Mouse (Mus musculus): Measurements from ENCODE around the gene Adamts17. TPM values are rescaled to one million over a fixed set of nuclear protein-coding genes. Genes with fewer than 3 reads are reported as not detected.

Adamts17 gene
- polyA plus RNA-seq, 1 experiment from 2014 or later: 1.3 TPM

DNA sequence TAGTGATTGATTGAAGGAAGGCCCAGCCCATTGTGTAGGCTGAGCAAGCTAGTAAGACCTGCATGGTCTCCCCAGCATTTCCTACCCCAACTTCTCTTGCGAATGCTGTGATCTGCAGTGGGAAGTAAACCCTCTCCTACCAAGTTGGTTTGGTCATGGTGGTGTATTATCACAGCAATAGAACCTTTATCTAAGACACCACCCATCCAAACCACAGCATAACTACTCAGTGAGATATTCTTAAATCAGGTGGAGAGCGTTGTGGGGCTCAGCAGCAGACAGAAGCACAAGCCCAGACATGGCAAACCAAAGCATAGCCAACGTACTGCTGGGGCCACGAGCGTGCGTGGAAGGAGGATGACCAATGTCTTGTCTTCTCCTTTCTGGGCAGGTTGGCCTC is 9.8 kb downstream of the Adamts17 start:
- Histone ChIP-seq H3K27ac (no peak overlapping the region), H3K36me3 (no peaks in the 10 kb centered on the region), H3K4me3 (replicated peaks) (no peak overlapping the region), H3K4me2 (replicated peaks) (no peak overlapping the region), H3K9me3 (no peaks in the 10 kb centered on the region), H3K27me3 (no peaks in the 10 kb centered on the region), H3K9ac (replicated peaks) (no peak overlapping the region), H3K4me1 (replicated peaks) (no peaks in the 10 kb centered on the region)
- 89% methylated on average over 6 of the region's 6 CpGs for WGBS
- ATAC-seq: no peak

- Histone ChIP-seq H3K9me3 (no peaks in the 10 kb centered on the region), H3K27me3 (no peaks in the 10 kb centered on the region), H3K4me3 (replicated peaks) (no peak overlapping the region), H3K4me2 (replicated peaks) (no peak overlapping the region), H3K4me1 (replicated peaks) (no peaks in the 10 kb centered on the region), H3K9ac (replicated peaks) (no peak overlapping the region), H3K36me3 (no peaks in the 10 kb centered on the region), H3K27ac (no peak overlapping the region)
- ATAC-seq: no peak
- whole genome bisulfite sequencing: 93% methylated on average over 3 of the region's 3 CpGs
Measured at GRCm38 (mm10) chr7:66852164-66852563, 12.6 kb downstream of the Adamts17 start.

DNA sequence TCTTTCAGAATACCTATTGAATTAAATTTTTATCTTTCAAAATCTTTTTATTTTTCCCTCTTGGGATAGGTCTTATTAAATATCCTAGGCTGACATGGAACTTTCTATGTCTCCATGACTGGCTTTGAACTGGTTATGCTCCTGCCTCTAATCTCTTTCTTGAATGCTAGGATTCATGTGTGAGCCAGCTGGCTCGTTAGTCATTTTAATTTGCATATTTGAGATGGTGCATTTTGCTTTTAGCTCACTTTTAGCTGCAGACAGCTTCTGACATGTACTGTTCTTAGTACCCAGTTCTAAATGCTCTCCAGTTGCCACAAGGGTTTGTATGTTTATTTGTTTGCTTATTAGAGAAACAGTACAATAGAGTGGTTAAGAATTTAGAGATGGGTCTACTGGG is 18.1 kb downstream of the Adamts17 start:
- H3K9ac ChIP-seq (replicated peaks): no peak overlapping the region
- H3K27me3 ChIP-seq: no peaks in the 10 kb centered on the region
- H3K4me3 ChIP-seq (replicated peaks): no peak overlapping the region
- no peaks in the 10 kb centered on the region for H3K36me3 ChIP-seq
- H3K27ac ChIP-seq: no peak overlapping the region
- H3K4me1 ChIP-seq (replicated peaks): 0 out of 2 replicates have a peak, but pooled peaks cover 2% of the 10 kb centered on the region
- no peaks in the 10 kb centered on the region for H3K9me3 ChIP-seq
- ATAC-seq: no peak
- no peak overlapping the region for H3K4me2 ChIP-seq (replicated peaks)
- WGBS: 65% methylated on average over 1 of the region's 1 CpGs

DNA sequence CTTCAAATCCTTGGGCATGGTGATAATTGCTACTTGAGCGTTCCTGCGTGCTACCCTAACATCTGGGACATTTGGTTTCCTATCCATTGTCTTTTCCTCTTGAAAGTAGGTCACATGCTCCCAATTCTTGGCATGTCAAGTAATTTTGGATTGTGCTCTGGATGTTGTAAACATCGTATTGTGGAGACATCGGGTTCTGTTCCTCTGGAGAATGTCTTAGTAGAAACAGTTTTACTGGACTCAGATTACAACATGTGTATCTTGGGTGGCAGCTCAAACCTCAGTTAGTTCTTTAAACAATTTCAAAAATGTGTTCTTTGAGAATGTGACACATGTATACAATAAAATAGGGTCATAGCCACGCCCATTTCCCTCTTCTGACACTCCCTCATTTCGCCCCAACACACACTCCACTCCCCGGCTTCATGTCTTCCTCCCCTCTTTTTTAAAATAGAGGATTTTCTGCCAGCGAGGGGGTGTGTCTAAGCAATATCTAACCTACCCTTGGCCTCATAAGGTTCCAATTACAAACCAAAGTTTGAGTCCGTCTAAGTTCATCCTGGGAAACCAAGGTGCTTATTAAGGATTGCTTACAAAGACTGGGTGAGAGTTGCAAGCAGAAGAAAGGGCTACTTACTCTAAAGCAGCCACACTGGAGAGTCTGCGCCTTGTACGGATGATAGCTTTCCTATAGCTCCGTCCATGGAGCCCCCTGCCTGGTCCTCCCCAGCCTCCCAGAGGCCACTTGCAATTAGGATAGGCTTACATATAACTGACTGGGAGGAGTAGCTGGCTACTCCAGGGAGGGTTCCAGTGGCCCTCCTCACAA is 18.9 kb downstream of the Adamts17 start:
- Histone ChIP-seq H3K27me3 (no peaks in the 10 kb centered on the region), H3K9ac (replicated peaks) (no peak overlapping the region), H3K4me2 (replicated peaks) (no peak overlapping the region), H3K4me1 (replicated peaks) (0 out of 2 replicates have a peak, but pooled peaks cover 2% of the 10 kb centered on the region), H3K36me3 (no peaks in the 10 kb centered on the region), H3K9me3 (no peaks in the 10 kb centered on the region), H3K4me3 (replicated peaks) (no peak overlapping the region), H3K27ac (no peak overlapping the region)
- 75% methylated on average over 12 of the region's 12 CpGs for WGBS
- no peak for ATAC-seq

- 73% methylated on average over 5 of the region's 5 CpGs for WGBS
- no peaks in the 10 kb centered on the region for H3K36me3 ChIP-seq
- no peak for ATAC-seq
- H3K27me3 ChIP-seq: no peaks in the 10 kb centered on the region
- H3K9ac ChIP-seq (replicated peaks): no peak overlapping the region
- 0 out of 2 replicates have a peak, but pooled peaks cover 2% of the 10 kb centered on the region for H3K4me1 ChIP-seq (replicated peaks)
- no peak overlapping the region for H3K27ac ChIP-seq
- H3K9me3 ChIP-seq: no peaks in the 10 kb centered on the region
- H3K4me3 ChIP-seq (replicated peaks): no peak overlapping the region
- H3K4me2 ChIP-seq (replicated peaks): no peak overlapping the region
Measured at GRCm38 (mm10) chr7:66859220-66859619, 19.7 kb downstream of the Adamts17 start.

DNA sequence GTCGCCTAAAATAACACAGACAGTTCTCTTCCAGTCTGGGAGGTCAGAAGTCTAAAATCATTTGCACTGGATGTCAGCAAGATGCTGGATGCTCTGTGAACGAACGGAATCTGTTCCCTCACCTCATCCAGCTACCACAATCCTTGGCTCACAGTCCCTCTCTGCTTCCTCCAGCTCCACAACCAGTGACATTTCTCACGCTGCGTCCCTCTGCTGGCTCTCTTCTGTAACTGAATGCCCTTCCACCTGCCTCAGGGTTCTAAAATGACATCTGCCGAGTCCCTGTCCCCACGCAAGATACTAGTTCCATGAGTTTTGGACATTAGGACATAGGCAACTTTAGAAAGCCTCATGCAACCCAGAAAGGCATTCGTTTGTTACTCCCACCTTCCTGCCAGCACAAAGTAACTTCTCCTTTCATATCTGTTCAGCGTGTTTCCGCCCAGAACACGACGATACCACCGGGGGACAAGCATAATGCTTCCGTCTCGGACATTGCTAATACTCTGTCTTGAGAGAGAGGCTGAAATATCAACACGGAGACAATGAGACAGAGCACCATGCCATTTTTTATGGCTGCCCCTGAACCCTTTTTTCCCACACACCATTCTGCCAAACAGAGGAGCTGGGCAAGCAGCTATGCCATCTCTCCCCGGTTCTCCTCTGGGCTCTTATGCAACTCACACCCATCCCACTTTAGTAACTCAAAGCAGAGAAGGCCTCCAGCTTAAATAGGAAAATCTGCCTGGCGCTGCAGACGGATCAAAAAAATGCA is 27.6 kb downstream of the Adamts17 start:
- no peaks in the 10 kb centered on the region for H3K36me3 ChIP-seq
- peaks cover 17% of the 10 kb centered on the region for H3K4me1 ChIP-seq (replicated peaks)
- no peaks in the 10 kb centered on the region for H3K27me3 ChIP-seq
- WGBS: 76% methylated on average over 19 of the region's 19 CpGs
- no peak overlapping the region for H3K9ac ChIP-seq (replicated peaks)
- H3K27ac ChIP-seq: no peak overlapping the region
- no peak overlapping the region for H3K4me2 ChIP-seq (replicated peaks)
- no peaks in the 10 kb centered on the region for H3K9me3 ChIP-seq
- ATAC-seq: no peak
- H3K4me3 ChIP-seq (replicated peaks): no peak overlapping the region

- H3K27me3 ChIP-seq: no peaks in the 10 kb centered on the region
- 54% methylated on average over 13 of the region's 13 CpGs for WGBS
- H3K4me1 ChIP-seq (replicated peaks): peaks cover 17% of the 10 kb centered on the region
- no peak for ATAC-seq
- no peaks in the 10 kb centered on the region for H3K36me3 ChIP-seq
- H3K9me3 ChIP-seq: no peaks in the 10 kb centered on the region
- no peak overlapping the region; the same call in 1 of the 2 replicates for H3K9ac ChIP-seq (replicated peaks)
- no peak overlapping the region for H3K27ac ChIP-seq
- no peak overlapping the region for H3K4me3 ChIP-seq (replicated peaks)
- no peak overlapping the region for H3K4me2 ChIP-seq (replicated peaks)
Measured at GRCm38 (mm10) chr7:66867719-66868501, 28.4 kb downstream of the Adamts17 start.

- Histone ChIP-seq H3K36me3 (no peaks in the 10 kb centered on the region), H3K9me3 (no peaks in the 10 kb centered on the region), H3K27ac (no peak overlapping the region), H3K27me3 (no peaks in the 10 kb centered on the region), H3K4me3 (replicated peaks) (no peak overlapping the region), H3K4me1 (replicated peaks) (peaks cover 17% of the 10 kb centered on the region), H3K4me2 (replicated peaks) (no peak overlapping the region), H3K9ac (replicated peaks) (no peak overlapping the region)
- 77% methylated on average over 7 of the region's 7 CpGs for WGBS
- ATAC-seq: no peak
Measured at GRCm38 (mm10) chr7:66871520-66871919, 32.0 kb downstream of the Adamts17 start.

DNA sequence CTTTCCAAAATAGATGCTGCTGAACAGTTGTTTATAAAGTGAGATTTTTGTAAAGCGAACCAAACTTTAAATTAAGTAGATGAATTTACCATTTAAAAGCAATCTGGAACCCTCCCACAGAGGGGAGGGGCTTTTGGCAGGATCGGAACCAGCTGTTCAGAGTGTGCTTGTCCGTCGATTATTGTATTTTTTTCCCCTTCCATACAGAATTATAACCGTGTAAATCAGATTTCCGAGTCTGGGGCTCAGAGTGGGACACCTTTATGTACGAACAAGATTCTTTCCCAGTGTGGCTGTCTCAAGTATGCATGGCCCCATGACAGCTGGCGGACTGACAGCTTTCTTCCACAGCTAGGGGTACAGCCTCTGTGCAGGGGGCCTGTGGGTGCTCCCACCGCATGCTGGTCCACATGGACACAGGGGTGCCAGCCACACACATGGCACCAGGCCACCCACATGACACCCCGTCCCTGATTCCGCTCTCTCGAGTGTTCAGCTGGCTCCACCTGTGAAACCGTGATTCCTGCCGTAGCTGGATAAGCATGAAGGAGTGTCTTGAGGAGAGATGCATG is 32.5 kb downstream of the Adamts17 start:
- ATAC-seq: 0 out of 2 replicates have a peak, but pooled peaks have one; percentile 45
- Histone ChIP-seq H3K4me2 (replicated peaks) (no peak overlapping the region), H3K4me1 (replicated peaks) (peaks cover 17% of the 10 kb centered on the region), H3K9ac (replicated peaks) (no peak overlapping the region), H3K4me3 (replicated peaks) (no peak overlapping the region), H3K36me3 (no peaks in the 10 kb centered on the region), H3K9me3 (no peaks in the 10 kb centered on the region), H3K27ac (no peak overlapping the region), H3K27me3 (no peaks in the 10 kb centered on the region)
- WGBS: 76% methylated on average over 14 of the region's 14 CpGs

DNA sequence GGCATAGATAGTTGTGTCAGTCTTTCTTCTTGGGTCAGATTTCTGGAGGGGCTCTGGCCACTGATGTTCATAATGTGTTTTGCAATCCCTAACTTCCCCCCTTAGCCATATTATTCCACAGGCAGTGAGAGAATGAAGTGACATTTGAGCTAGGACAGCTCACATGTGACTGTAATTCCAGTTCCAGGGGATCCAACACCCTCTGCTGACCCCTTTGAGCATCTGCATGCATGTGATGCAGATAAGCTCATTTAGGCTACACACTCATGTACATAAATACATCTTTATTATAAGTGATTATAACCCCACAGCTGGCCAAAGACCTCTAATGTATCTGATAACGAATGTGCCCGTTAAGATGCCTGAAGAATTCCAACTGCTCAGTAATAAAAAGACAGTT is 33.7 kb downstream of the Adamts17 start:
- Histone ChIP-seq H3K27me3 (no peaks in the 10 kb centered on the region), H3K36me3 (no peaks in the 10 kb centered on the region), H3K9ac (replicated peaks) (no peak overlapping the region), H3K4me1 (replicated peaks) (peaks cover 6% of the 10 kb centered on the region), H3K27ac (no peak overlapping the region), H3K9me3 (no peaks in the 10 kb centered on the region), H3K4me3 (replicated peaks) (no peak overlapping the region), H3K4me2 (replicated peaks) (no peak overlapping the region)
- WGBS: 89% methylated on average over 2 of the region's 2 CpGs
- no peak for ATAC-seq

- Histone ChIP-seq H3K27me3 (no peaks in the 10 kb centered on the region), H3K36me3 (no peaks in the 10 kb centered on the region), H3K27ac (no peak overlapping the region), H3K4me3 (replicated peaks) (no peak overlapping the region), H3K9ac (replicated peaks) (no peak overlapping the region), H3K4me2 (replicated peaks) (no peak overlapping the region), H3K9me3 (no peaks in the 10 kb centered on the region), H3K4me1 (replicated peaks) (no peaks in the 10 kb centered on the region)
- WGBS: 89% methylated on average over 2 of the region's 2 CpGs
- ATAC-seq: no peak
Measured at GRCm38 (mm10) chr7:66891431-66891830, 51.9 kb downstream of the Adamts17 start.

All from midbrain, embryonic 13.5 days (tissue).